Mouse (Mus musculus): ENCODE measurements at regions not wholly inside any gene's neighbourhood (a gene's known extent, or its start where the extent isn't known, plus 50 kb on each side); places are given as distances from the start of the nearest gene placed in this dataset.
"Not testable (repeated sequence)": the region's sequence is repeated elsewhere in the genome, so short reads cannot be mapped to it uniquely, and the experiment has no call there.

DNA sequence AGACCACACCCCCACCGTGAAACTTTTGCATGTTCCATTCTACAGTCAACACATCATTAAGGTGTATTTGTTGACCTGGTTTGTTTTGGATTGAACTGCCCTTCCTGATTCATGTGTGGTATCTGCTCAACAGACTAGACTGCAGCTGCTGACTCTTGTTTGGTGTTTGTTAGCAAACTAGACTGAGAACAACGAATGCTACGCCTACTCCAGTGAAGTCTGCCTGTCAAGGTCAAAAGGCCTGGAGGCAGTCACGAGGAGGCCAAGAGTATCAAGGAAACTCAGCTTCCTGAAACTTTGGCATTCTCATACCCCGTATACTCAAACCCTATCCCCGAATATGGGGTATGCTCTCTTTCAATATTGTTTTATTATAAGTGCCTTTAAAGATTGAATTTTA, 194.2 kb upstream of the Spin1 start:
- not testable (repeated sequence) for H3K36me3 ChIP-seq (ENCODE audit: control insufficient read depth, insufficient read depth, low read length); H3K27me3 ChIP-seq (ENCODE audit: control insufficient read depth, insufficient read depth, low read length); H3K79me2 ChIP-seq (ENCODE audit: control insufficient read depth, insufficient read depth, low read length); DNase-seq (ENCODE audit: extremely low read depth, low read depth, low spot score); H3K9ac ChIP-seq (ENCODE audit: low read depth, low read length); H3K27ac ChIP-seq (replicated peaks; ENCODE audit: insufficient read depth, low read depth, low read length); H3K4me1 ChIP-seq (ENCODE audit: control insufficient read depth, insufficient read depth, low read length); H3K4me3 ChIP-seq (ENCODE audit: insufficient read depth, low read depth, low read length)
- 81% methylated on average over 6 of the region's 6 CpGs for WGBS

DNA sequence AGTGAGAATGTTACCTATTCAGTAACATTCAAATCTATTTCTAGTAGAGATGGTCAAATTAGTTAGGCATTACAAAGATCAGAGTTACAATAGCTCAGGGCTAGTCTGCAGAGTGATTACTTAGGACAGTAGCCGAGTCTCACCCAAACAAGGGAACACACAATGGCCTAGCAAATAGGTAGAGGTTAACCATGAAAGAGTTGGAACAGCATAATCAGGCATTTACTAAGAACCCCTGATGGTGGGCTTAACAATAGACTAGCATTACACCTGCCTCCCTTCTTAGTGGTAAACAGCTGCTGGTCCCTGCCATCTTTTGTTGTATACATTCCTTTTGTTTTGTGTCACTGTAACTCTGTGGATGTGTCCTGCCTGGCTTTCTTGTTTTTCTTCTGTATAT, 193.8 kb upstream of the Spin1 start:
- Histone ChIP-seq H3K27me3 (ENCODE audit: control insufficient read depth, insufficient read depth, low read length) (no peaks in the 10 kb centered on the region), H3K4me3 (ENCODE audit: insufficient read depth, low read depth, low read length) (no peak overlapping the region), H3K27ac (replicated peaks; ENCODE audit: insufficient read depth, low read depth, low read length) (no peak overlapping the region), H3K36me3 (ENCODE audit: control insufficient read depth, insufficient read depth, low read length) (no peaks in the 10 kb centered on the region), H3K79me2 (ENCODE audit: control insufficient read depth, insufficient read depth, low read length) (no peaks in the 10 kb centered on the region), H3K4me1 (ENCODE audit: control insufficient read depth, insufficient read depth, low read length) (no peaks in the 10 kb centered on the region), H3K9ac (ENCODE audit: low read depth, low read length) (no peak overlapping the region)
- TF ChIP-seq POLR2A (IDR thresholded peaks at IDR 0.05; ENCODE audit: extremely low read depth, insufficient read depth, low read length) (no peak), CTCF (IDR thresholded peaks at IDR 0.05; ENCODE audit: low read depth, low read length) (no peak)
- WGBS = 95% methylated on average over 1 of the region's 1 CpGs
- no peak for DNase-seq (ENCODE audit: extremely low read depth, low read depth, low spot score)

DNA sequence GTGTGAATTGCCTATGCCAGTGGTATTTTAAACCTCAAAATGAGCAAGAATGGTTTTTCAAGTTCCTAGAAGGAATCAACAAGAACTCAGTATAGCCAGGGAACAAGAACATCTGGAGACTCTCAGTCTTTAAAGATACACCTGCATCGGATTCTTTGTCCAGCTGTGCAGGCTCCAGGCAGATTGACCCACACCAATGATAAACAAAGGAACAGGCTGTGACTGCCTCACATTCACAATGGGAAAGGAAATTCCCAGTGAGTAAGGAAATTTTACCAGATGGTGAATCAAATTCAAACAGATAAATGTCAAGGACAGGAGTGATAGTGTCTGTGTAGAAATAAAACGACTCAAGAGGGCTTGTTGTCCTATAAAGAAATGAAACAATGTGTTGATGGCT, 187.9 kb upstream of the Spin1 start:
- H3K27me3 ChIP-seq (ENCODE audit: control insufficient read depth, insufficient read depth, low read length); H3K79me2 ChIP-seq (ENCODE audit: control insufficient read depth, insufficient read depth, low read length); H3K27ac ChIP-seq (replicated peaks; ENCODE audit: insufficient read depth, low read depth, low read length); H3K36me3 ChIP-seq (ENCODE audit: control insufficient read depth, insufficient read depth, low read length); H3K9ac ChIP-seq (ENCODE audit: low read depth, low read length); H3K4me3 ChIP-seq (ENCODE audit: insufficient read depth, low read depth, low read length); DNase-seq (ENCODE audit: extremely low read depth, low read depth, low spot score); H3K4me1 ChIP-seq (ENCODE audit: control insufficient read depth, insufficient read depth, low read length): not testable (repeated sequence)
- WGBS = 56% methylated on average over 2 of the region's 2 CpGs

DNA sequence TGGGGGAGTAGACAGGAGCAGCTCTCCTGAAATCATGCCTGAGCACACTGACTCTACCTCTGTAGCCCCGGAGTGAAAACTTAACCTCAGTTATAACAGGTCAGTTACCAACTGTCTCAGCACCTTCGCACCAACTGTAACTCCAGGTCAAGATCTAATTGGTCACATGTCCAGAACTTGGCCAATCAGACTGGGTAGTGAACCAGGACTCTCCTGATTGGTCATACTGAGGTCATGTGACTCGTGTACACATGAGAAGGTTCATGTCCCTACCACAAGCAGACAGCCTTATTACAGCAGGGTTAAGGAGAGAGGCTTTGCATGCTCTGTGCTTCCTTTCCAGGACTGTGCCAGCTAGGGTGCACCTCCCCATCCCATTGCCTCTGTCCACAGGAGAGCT, 166.7 kb upstream of the Spin1 start:
- DNase-seq (ENCODE audit: extremely low read depth, low read depth, low spot score); H3K4me1 ChIP-seq (ENCODE audit: control insufficient read depth, insufficient read depth, low read length); H3K27me3 ChIP-seq (ENCODE audit: control insufficient read depth, insufficient read depth, low read length); H3K4me3 ChIP-seq (ENCODE audit: insufficient read depth, low read depth, low read length); H3K9ac ChIP-seq (ENCODE audit: low read depth, low read length); H3K36me3 ChIP-seq (ENCODE audit: control insufficient read depth, insufficient read depth, low read length); H3K27ac ChIP-seq (replicated peaks; ENCODE audit: insufficient read depth, low read depth, low read length); H3K79me2 ChIP-seq (ENCODE audit: control insufficient read depth, insufficient read depth, low read length): not testable (repeated sequence)
- 85% methylated on average over 3 of the region's 3 CpGs for WGBS

DNA sequence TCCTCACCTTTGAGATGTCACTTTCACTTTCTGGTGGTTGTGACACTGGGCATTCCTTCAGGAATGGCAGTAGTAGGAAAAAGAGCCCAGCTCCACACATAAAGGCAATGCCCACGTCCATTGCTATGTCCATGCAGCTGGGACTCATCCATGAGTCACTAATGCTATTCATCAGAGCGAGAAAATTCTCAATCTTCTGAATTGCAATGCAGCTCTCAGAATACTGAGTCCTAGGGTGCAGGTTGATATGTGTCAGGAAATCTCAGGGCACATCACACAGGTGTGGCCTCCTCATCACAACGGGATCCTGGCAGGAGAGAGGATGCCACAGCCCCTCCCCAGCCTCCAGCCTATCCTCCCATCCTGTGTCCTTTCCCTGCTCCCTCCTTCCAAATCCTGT, 158.1 kb upstream of the Spin1 start:
- Histone ChIP-seq H3K79me2 (ENCODE audit: control insufficient read depth, insufficient read depth, low read length) (no peaks in the 10 kb centered on the region), H3K4me3 (ENCODE audit: insufficient read depth, low read depth, low read length) (no peak overlapping the region), H3K27me3 (ENCODE audit: control insufficient read depth, insufficient read depth, low read length) (no peaks in the 10 kb centered on the region), H3K9ac (ENCODE audit: low read depth, low read length) (no peak overlapping the region), H3K27ac (replicated peaks; ENCODE audit: insufficient read depth, low read depth, low read length) (no peak overlapping the region), H3K36me3 (ENCODE audit: control insufficient read depth, insufficient read depth, low read length) (no peaks in the 10 kb centered on the region), H3K4me1 (ENCODE audit: control insufficient read depth, insufficient read depth, low read length) (no peaks in the 10 kb centered on the region)
- TF ChIP-seq POLR2A (IDR thresholded peaks at IDR 0.05; ENCODE audit: extremely low read depth, insufficient read depth, low read length) (no peak), CTCF (IDR thresholded peaks at IDR 0.05; ENCODE audit: low read depth, low read length) (no peak)
- DNase-seq (ENCODE audit: extremely low read depth, low read depth, low spot score) = no peak
- 66% methylated on average over 3 of the region's 3 CpGs for WGBS

DNA sequence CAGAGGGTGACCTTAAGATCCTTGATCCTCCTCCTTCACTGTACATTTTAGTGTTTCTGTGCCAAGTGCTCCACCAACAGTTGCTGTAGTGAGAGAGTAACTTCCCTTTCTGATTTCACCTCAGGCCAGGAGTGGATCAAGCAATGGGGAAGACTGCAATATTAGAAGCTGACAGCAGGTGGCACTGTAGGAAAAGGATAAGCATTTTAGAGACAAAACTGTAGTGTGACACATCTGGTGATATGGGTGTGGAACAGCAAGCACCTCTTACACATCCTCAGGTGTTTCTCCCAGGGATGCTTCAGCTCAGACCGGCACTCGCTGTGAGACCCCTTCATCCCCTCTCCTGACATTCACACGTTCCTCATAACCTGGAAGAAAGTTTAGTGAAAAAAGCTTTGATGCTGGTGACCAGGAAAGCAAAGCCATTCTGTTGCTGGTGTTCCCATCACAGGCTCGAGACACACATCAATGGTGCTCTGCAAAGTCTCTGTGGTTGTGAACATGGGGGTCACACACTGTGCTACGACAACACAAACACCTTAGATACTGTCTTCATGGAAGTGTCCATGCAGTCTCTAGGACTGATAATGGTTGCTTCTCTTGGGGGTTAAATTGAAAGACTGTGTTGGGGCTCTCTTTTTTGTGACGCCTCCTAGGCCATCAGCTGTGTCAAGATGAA, 151.0 kb upstream of the Spin1 start:
- DNase-seq (ENCODE audit: extremely low read depth, low read depth, low spot score) = peak; percentile 45
- H3K27me3 ChIP-seq (ENCODE audit: control insufficient read depth, insufficient read depth, low read length) = no peaks in the 10 kb centered on the region
- H3K9ac ChIP-seq (ENCODE audit: low read depth, low read length) = no peak overlapping the region
- TF ChIP-seq CTCF (IDR thresholded peaks at IDR 0.05; ENCODE audit: low read depth, low read length) = peak; percentile 46
- TF ChIP-seq POLR2A (IDR thresholded peaks at IDR 0.05; ENCODE audit: extremely low read depth, insufficient read depth, low read length) = no peak
- no peak overlapping the region for H3K4me3 ChIP-seq (ENCODE audit: insufficient read depth, low read depth, low read length)
- WGBS = 29% methylated on average over 6 of the region's 6 CpGs
- H3K27ac ChIP-seq (replicated peaks; ENCODE audit: insufficient read depth, low read depth, low read length) = no peak overlapping the region
- H3K4me1 ChIP-seq (ENCODE audit: control insufficient read depth, insufficient read depth, low read length) = no peaks in the 10 kb centered on the region
- no peaks in the 10 kb centered on the region for H3K36me3 ChIP-seq (ENCODE audit: control insufficient read depth, insufficient read depth, low read length)
- no peaks in the 10 kb centered on the region for H3K79me2 ChIP-seq (ENCODE audit: control insufficient read depth, insufficient read depth, low read length)

All from liver, adult 2 months (tissue).